Mouse (Mus musculus) ES-Bruce4 (cell line): ENCODE measurements around the gene Cd83. TPM values are rescaled to one million over a fixed set of nuclear protein-coding genes. Genes with fewer than 3 reads are reported as not detected.

ENCODE experiments used
- H3K27ac ChIP-seq: 2 replicates; pipeline ENCODE4 v1.5.1; 2012; ENCODE audit warnings: low read length, inconsistent platforms; ENCODE audit not compliant: insufficient read depth
- H3K27me3 ChIP-seq: 2 replicates; pipeline ENCODE4 v1.6.1; 2012; ENCODE audit warnings: mild to moderate bottlenecking, low read length, inconsistent platforms; ENCODE audit not compliant: control insufficient read depth, poor library complexity, insufficient read depth, severe bottlenecking
- H3K36me3 ChIP-seq: 2 replicates; pipeline ENCODE4 v1.6.1; 2012; ENCODE audit warnings: inconsistent platforms, mild to moderate bottlenecking, low read length, moderate library complexity; ENCODE audit not compliant: control insufficient read depth, poor library complexity, insufficient read depth, severe bottlenecking
- H3K4me1 ChIP-seq: one replicate; pipeline ENCODE4 v1.8.1; 2011; ENCODE audit warnings: low read length; ENCODE audit not compliant: control insufficient read depth, insufficient read depth
- H3K4me3 ChIP-seq: 2 replicates; pipeline ENCODE4 v1.5.1; 2011; ENCODE audit warnings: low read depth, mild to moderate bottlenecking, low read length
- H3K9ac ChIP-seq: 2 replicates; pipeline ENCODE4 v1.6.1; 2012; ENCODE audit warnings: low read depth, mild to moderate bottlenecking, inconsistent platforms; ENCODE audit not compliant: poor library complexity, severe bottlenecking
- H3K9me3 ChIP-seq: replicated peaks from 2 replicates; pipeline ENCODE4 v1.6.1; 2012; ENCODE audit warnings: mild to moderate bottlenecking, low read length, inconsistent platforms; ENCODE audit not compliant: control insufficient read depth, poor library complexity, insufficient read depth, severe bottlenecking
- CTCF ChIP-seq: IDR thresholded peaks from one replicate; pipeline ENCODE4 v1.8.1; 2011; ENCODE audit warnings: low read depth, low read length
- EP300 ChIP-seq: IDR thresholded peaks from 2 replicates; pipeline ENCODE4 v1.6.1; 2011; ENCODE audit warnings: low read depth, low read length; ENCODE audit not compliant: insufficient read depth
- POLR2A ChIP-seq: IDR thresholded peaks from one replicate; pipeline ENCODE4 v1.8.1; 2011; ENCODE audit warnings: low read length; ENCODE audit not compliant: insufficient read depth
- polyA plus RNA-seq: library from polyadenylated mRNA; stranded (reverse); fragments of >200 nt; gene quantifications from 2 replicates; pipeline ENCODE4 v1.2.4, GENCODE M21; 2011; ENCODE audit warnings: low read depth; ENCODE audit not compliant: missing spikeins, insufficient read depth, insufficient read length

The Cd83 gene
- polyA plus RNA-seq, 1 experiment = 0.46 TPM

DNA sequence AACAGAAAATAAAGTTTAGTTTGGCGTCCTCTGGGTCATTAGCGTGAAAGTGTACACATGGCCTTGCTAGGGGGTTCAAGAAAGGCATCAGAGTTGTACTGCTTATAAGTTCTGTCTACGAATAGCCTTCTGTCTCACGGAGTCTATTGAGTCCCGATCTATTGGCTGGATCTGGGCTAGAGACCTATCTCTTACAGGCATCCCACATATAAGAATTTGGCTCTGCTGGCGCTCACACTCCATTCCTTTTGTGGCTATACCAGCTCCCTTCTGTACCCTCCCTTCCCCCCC lies 34.4 kb downstream of the Cd83 start:
- Histone ChIP-seq H3K4me3 (no peak overlapping the region), H3K36me3 (no peaks in the 10 kb centered on the region), H3K27me3 (no peaks in the 10 kb centered on the region), H3K27ac (no peak overlapping the region), H3K9ac (no peak overlapping the region), H3K9me3 (no peaks in the 10 kb centered on the region), H3K4me1 (no peaks in the 10 kb centered on the region)
- TF ChIP-seq EP300 = no peak
- TF ChIP-seq CTCF = no peak
- no peak for TF ChIP-seq POLR2A

DNA sequence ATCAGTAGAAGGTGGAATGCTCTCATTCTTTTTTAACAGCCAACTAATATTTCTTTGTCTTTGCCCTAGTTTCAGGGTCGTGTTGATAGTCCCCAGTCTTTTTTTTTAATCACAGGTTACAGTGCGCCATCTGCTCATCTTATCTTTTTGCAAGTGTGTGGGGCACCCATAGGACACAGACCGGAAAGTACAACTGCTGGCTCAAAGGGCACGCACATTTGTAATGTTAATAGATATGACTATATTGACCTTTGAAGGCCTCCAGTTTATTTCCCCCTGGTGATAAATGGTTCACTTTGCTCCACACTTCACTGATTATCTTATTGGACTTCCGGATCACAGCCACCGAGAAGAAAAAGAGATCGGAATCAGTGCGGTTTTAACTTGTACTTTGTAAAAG lies 35.5 kb downstream of the Cd83 start:
- no peaks in the 10 kb centered on the region for H3K9me3 ChIP-seq
- TF ChIP-seq CTCF (no peak), EP300 (no peak), POLR2A (no peak)
- H3K27me3 ChIP-seq = no peaks in the 10 kb centered on the region
- H3K27ac ChIP-seq = no peak overlapping the region
- H3K4me1 ChIP-seq = no peaks in the 10 kb centered on the region
- no peak overlapping the region for H3K9ac ChIP-seq
- no peak overlapping the region for H3K4me3 ChIP-seq
- H3K36me3 ChIP-seq = no peaks in the 10 kb centered on the region

DNA sequence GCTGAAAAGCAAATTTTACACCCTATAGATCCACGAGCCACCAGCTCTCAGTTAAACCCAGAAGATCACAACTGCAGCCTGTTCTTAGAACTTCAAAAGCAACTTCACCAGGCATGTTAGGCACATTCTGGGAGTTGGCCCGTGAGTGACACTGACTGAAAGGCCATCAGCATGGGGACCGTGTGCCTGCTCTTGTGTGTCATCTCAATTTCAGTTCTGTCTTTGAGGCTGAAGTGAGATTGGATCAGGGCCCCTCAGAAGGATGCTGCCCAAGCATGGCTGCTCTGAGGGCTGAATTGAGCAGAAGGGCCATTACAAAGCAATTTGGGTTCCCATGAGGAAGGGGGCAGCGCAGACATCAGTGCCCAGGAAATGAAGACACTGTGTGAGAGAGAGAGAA lies 37.7 kb downstream of the Cd83 start:
- no peak for TF ChIP-seq CTCF
- Histone ChIP-seq H3K4me3 (no peak overlapping the region), H3K27me3 (no peaks in the 10 kb centered on the region), H3K9ac (no peak overlapping the region), H3K36me3 (no peaks in the 10 kb centered on the region), H3K27ac (no peak overlapping the region), H3K4me1 (no peaks in the 10 kb centered on the region), H3K9me3 (no peaks in the 10 kb centered on the region)

DNA sequence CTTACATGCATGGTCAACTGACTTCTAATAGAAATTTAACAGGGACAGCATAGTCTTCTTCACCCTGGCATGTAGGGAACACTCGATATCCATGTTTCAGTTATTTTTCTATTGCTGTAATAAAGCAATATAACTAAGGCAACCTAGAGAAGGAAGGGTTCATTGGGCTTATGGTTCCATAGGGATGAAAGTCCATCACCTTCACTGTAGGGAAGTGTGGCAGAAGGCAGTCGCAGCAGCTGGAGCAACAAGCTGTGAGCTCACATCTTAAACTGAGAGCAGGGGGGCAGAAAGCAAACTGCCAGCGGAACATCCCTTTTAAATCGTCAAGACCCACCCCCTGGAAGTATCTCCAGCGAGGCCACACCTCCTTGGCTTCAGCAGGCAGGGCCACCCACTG lies 44.1 kb downstream of the Cd83 start:
- Histone ChIP-seq H3K36me3 (no peaks in the 10 kb centered on the region), H3K4me3 (no peak overlapping the region), H3K9me3 (no peaks in the 10 kb centered on the region), H3K9ac (no peak overlapping the region), H3K4me1 (no peaks in the 10 kb centered on the region), H3K27ac (no peak overlapping the region), H3K27me3 (no peaks in the 10 kb centered on the region)
- TF ChIP-seq CTCF = no peak
- no peak for TF ChIP-seq POLR2A
- no peak for TF ChIP-seq EP300

DNA sequence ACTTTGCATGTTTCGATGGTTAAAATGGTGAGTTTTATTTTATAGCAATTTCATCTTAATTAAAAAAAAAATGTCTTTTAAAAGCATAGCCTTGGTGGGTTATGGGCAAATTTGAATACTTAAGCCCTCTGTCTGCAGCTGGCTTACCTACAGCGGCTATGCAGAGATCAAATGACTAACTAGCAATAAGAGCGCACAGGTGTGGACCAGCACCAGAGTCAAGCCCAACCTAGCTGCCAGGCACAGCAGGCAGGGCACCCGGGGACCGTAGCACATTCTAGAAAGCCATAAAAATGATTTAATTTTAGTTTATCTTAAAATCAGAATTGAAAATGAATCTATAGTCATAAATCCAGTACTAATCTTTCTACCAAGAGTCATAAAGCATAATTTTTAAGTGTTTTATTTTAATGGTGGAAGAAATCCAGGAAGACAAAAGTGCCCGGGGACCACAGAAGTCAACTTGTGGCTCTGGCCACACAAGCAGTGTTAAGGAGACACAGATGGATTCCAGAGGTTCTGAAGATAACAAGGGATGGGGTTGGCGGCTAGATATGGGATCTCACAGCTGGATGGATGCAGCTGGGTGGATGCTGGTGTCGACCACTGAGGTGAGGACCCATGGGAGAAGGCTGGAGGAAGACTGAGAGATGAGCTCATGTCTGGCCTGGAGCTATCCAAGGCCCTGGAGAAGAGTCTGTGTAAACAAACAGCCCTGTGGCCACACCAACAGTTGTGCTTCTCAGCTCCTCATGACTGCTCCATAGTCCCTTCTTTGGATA lies 46.5 kb downstream of the Cd83 start:
- no peak overlapping the region for H3K4me3 ChIP-seq

DNA sequence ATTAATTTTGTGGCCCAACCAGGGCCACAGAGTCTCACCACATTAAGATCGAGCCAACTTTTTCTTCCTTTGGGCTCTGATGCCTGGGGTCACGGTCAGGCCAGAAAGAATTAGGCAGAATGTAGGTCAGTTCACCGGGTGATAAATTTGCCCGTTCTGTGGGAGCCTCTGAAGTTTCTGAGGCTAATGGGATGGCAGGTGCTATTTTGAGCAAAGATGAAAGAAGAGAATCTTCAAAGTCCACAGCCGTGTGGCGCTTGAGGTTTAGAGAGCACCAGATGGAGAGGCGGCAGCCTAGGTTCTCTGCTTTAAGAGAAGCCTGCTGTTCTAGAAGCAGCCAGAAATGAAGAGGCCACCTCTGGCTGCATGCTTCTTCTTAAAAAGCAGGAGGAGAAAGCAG lies 48.2 kb downstream of the Cd83 start:
- no peaks in the 10 kb centered on the region for H3K27me3 ChIP-seq
- H3K4me1 ChIP-seq = no peaks in the 10 kb centered on the region
- H3K9ac ChIP-seq = no peak overlapping the region
- H3K9me3 ChIP-seq = peaks cover 4% of the 10 kb centered on the region; the same call in 1 of the 2 replicates
- no peak for TF ChIP-seq POLR2A
- TF ChIP-seq EP300 = no peak
- no peak for TF ChIP-seq CTCF
- no peaks in the 10 kb centered on the region for H3K36me3 ChIP-seq
- H3K4me3 ChIP-seq = no peak overlapping the region
- no peak overlapping the region for H3K27ac ChIP-seq

More for the DNA sequence above, 46.5 kb downstream of the Cd83 start:
- no peaks in the 10 kb centered on the region for H3K36me3 ChIP-seq
- H3K9ac ChIP-seq = no peak overlapping the region
- no peaks in the 10 kb centered on the region for H3K4me1 ChIP-seq
- no peaks in the 10 kb centered on the region for H3K9me3 ChIP-seq
- no peak for TF ChIP-seq EP300
- TF ChIP-seq CTCF = no peak
- H3K27ac ChIP-seq = no peak overlapping the region
- H3K27me3 ChIP-seq = no peaks in the 10 kb centered on the region

DNA sequence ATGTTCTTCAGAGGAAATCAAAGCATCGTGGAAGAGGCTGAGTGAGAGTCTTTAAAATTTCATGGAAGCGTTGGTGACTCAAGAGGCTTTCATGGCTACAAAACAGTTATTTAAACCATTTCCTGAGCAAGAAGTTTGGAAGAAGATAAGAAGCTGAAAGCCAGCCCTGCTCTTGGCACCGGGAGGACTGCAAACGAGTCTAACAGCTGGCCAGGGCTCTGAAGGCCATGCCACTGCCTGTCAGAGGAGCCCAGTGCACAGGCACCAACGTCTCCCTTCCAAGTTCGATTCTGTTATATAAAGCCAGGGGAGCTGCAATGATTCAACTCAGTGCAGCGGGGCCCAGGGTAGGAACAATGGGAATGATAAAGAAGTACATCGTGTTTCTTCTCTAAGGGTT lies 51.8 kb downstream of the Cd83 start:
- Histone ChIP-seq H3K36me3 (no peaks in the 10 kb centered on the region), H3K9ac (no peak overlapping the region), H3K4me1 (no peaks in the 10 kb centered on the region), H3K27ac (no peak overlapping the region), H3K27me3 (no peaks in the 10 kb centered on the region), H3K4me3 (no peak overlapping the region), H3K9me3 (peaks cover 4% of the 10 kb centered on the region; the same call in 1 of the 2 replicates)
- TF ChIP-seq POLR2A = no peak
- TF ChIP-seq CTCF = no peak
- TF ChIP-seq EP300 = no peak
